Mouse (Mus musculus) hindbrain, embryonic 13.5 days (tissue): Measurements from ENCODE around the gene Fzd4. TPM values are rescaled to one million over a fixed set of nuclear protein-coding genes. Genes with fewer than 3 reads are reported as not detected.

Source experiments
- polyA plus RNA-seq: library from polyadenylated mRNA; unstranded; fragments of >200 nt; fragmentation: Nextera tagmentation; extraction: Ambion mirVana; gene quantifications from 2 replicates; pipeline ENCODE4 v1.2.1, GENCODE M21; 2015

Fzd4 gene
- polyA plus RNA-seq, 1 experiment from 2014 or later = 2.1 TPM

Other genes starting within 250 kb of the Fzd4 start
- gene Tmem135, start 133 bp upstream of the Fzd4 start, polyA plus RNA-seq = 20.3 and 24.5 TPM in 2 replicates
- gene Prss23, start 122.8 kb downstream of the Fzd4 start, polyA plus RNA-seq = 19.5 and 22.1 TPM in 2 replicates
- 4.1 and 4.3 TPM in 2 replicates for gene Me3, start 228.0 kb downstream of the Fzd4 start, polyA plus RNA-seq